Comparison of ENCODE assay signal across 8 mouse cellular contexts in the genomic region with DNA sequence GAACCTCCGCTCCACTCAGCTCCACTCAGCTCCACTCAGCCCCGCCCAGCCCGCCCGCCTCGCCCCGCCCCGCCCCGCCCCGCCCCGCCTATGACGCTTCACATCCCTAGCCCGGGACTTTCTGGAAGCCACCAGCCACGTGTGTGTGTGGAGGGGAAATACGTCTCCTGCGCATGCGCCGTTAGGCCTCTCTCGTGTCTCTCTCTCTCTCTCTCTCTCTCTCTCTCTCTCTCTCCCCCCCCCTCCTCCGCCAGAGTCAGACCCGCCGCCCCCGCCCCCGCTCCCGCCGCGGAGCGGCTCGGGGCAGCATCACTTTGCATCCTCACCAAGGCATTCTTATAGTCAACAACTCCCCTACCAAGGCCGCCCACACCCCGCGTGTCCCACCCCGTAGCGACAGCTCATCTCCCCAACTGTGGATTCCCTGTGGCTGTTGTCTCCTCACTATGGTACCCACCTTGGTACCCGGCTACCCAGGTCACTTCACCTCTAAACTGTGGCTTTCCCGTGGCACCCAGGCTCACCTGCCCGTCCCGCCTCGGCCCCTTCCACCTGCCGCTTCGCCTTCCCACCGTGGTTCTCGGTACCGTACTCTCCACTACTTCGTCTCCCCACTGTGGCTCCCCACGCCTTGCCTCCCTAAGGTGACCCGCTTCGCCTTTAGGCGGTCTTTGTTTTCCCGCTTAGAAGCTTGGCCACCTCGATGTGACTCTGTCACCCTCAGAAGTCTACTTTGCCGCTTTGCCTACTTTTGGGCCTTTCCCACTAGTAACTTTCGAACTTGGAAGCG. TPM values are rescaled to one million over a fixed set of nuclear protein-coding genes. Genes with fewer than 3 reads are reported as not detected.
DNase-seq lines count a peak whose midpoint lies in the region; ATAC-seq lines count a peak whose summit lies in the region.

No protein-coding gene starts in this region.

- no peaks in the 10 kb centered on the region for H3K27me3 ChIP-seq in hindbrain, embryonic 14.5 days (ENCODE audit: control insufficient read depth, insufficient read depth, low read length)

- no peaks in the 10 kb centered on the region for H3K9me3 ChIP-seq in hindbrain, embryonic 14.5 days (ENCODE audit: control insufficient read depth, low read length)

- H3K9ac ChIP-seq in hindbrain, embryonic 14.5 days, result no peak overlapping the region; the same call in 1 of the 2 replicates

- ATAC-seq in hindbrain, embryonic 14.5 days (ENCODE audit: low FRiP score), result peak; percentile 92

- H3K27ac ChIP-seq in hindbrain, embryonic 14.5 days, result no peak overlapping the region

- H3K4me3 ChIP-seq in hindbrain, embryonic 14.5 days (replicated peaks; ENCODE audit: low read length), result peak overlapping the region; percentile 33

- no peaks in the 10 kb centered on the region for H3K36me3 ChIP-seq in hindbrain, embryonic 14.5 days (replicated peaks; ENCODE audit: control insufficient read depth, insufficient read depth)

- no peaks in the 10 kb centered on the region for H3K4me1 ChIP-seq in hindbrain, embryonic 14.5 days (replicated peaks; ENCODE audit: control insufficient read depth, insufficient read depth, low read length)

- H3K4me2 ChIP-seq in hindbrain, embryonic 14.5 days (replicated peaks), result peak overlapping the region; percentile 49

- 56% methylated on average over 33 of the region's 53 CpGs for WGBS in hindbrain, embryonic 14.5 days

- DNase-seq in ZHBTc4 (ENCODE audit: low read depth, low spot score), result peak; percentile 65
- DNase-seq in cerebellum, postnatal 14 days, result peak; percentile 69 to 76
- peak; percentile 12 to 19 for DNase-seq in frontal cortex, postnatal 36 days (ENCODE audit: low spot score in 2 of 2)
- peak; percentile 62 for DNase-seq in hindbrain, embryonic 14.5 days (ENCODE audit: low spot score)
- peak; percentile 6 to 18 for DNase-seq in layer of hippocampus, postnatal 36 days
- DNase-seq in lung, postnatal 10 days, result peak; percentile 73
- peak; percentile 44 for DNase-seq in retina, adult 2 months (ENCODE audit: low read depth, low spot score)
- DNase-seq in thymus, postnatal 10 days (ENCODE audit: low spot score in 2 of 2), result peak; percentile 40 to 46

RNA-seq across cellular contexts. Expression of a gene that starts 1.1 kb away (rescaled TPM):
- polyA plus RNA-seq in hindbrain, embryonic 14.5 days (2014; fragmentation: Nextera tagmentation; extraction: Ambion mirVana), result 0.37 and 0.52 TPM in 2 replicates
- total RNA-seq in layer of hippocampus, postnatal 36 days (2021), result not detected

RNA-seq across cellular contexts. Expression of a gene that starts 45.5 kb away (rescaled TPM):
- 10.7 TPM in 2 replicates for polyA plus RNA-seq in hindbrain, embryonic 14.5 days (2014; fragmentation: Nextera tagmentation; extraction: Ambion mirVana)
- 10 to 100 TPM in 1 of 2 experiments, 1 to 10 TPM in 1; 9.3 to 10.0 TPM for total RNA-seq in layer of hippocampus, postnatal 36 days (2021)

Comparison
In these comparisons a context has a peak if more than half of its experiments do, and no peak if none do; other contexts are left out.
1. DNase-seq: peak in every context shown above with its lines; median percentile 73 in lung, postnatal 10 days; 72 in cerebellum, postnatal 14 days; 65 in ZHBTc4; 62 in hindbrain, embryonic 14.5 days; 44 in retina, adult 2 months; 43 in thymus, postnatal 10 days; 16 in frontal cortex, postnatal 36 days; 12 in layer of hippocampus, postnatal 36 days.